Mouse (Mus musculus) liver, adult 2 months (tissue): ENCODE measurements around the gene Nbea.

Experiments used
- CTCF ChIP-seq: fragments of 200-500 bp; IDR thresholded peaks from 2 replicates; pipeline ENCODE4 v1.5.1; 2011; ENCODE audit warnings: low read depth, low read length, control low read depth
- POLR2A ChIP-seq: fragments of 200-500 bp; IDR thresholded peaks from 2 replicates; pipeline ENCODE4 v1.6.1; 2011; ENCODE audit warnings: low read length, control low read depth; ENCODE audit not compliant: insufficient read depth; ENCODE audit errors: extremely low read depth

DNA sequence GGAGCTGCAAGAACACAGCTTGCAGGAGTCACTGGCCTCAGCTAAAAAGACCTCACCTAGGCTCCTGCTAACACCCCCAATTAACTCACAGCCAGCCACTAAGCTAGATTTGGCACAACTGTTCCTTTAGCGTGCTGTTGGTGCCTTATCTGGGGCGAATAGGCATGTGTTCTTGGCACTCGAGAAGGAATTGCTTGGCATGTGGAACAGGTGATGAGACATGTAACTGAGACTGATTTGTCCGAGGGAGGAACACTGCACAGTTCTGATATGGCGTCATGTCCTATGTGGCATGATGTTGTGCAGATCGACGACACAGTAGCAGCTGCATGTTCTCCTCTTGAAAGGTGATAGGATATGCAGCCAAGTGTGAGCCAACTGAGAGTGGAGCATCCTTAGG is 331.0 kb downstream of the Nbea start:
- TF ChIP-seq CTCF (no peak), POLR2A (no peak)
